Mouse (Mus musculus) lung, postnatal 36 days (tissue): ENCODE data around the gene Suco.

Experiments
- DNase-seq: peaks from one replicate; pipeline ENCODE4 v3.0.0; 2022; ENCODE audit warnings: mixed read lengths

Gene Suco

DNA sequence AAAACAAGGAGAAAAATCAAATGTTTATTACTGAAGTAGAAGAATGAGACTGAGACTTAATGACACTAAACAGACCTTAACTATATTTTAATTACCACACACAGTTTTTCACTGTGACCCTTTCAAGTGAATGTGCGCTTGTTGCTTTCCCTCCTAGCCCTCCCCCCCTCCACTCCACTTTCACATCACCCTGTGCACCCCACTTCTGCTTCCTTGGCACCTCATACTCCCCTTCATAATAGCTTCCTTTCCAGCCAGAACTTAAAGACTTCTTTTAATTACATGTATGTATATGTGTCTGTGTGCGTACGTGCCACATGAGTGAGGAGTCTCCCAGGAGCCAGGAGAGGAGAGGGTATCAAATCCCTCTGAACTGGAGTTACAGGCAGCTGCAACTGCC, 12.3 kb upstream of the Suco start:
- no peak for DNase-seq

- DNase-seq: no peak
Observed at GRCm38 (mm10) chr1:161887679-161888260, 11.3 kb upstream of the Suco start.

- no peak for DNase-seq
Observed at GRCm38 (mm10) chr1:161885762-161886161, 9.3 kb upstream of the Suco start.

- DNase-seq: no peak
Observed at GRCm38 (mm10) chr1:161877580-161878142, 1.2 kb upstream of the Suco start.

- DNase-seq: peak; percentile 53
Observed at GRCm38 (mm10) chr1:161875706-161876552, 553 bp downstream of the Suco start.

DNA sequence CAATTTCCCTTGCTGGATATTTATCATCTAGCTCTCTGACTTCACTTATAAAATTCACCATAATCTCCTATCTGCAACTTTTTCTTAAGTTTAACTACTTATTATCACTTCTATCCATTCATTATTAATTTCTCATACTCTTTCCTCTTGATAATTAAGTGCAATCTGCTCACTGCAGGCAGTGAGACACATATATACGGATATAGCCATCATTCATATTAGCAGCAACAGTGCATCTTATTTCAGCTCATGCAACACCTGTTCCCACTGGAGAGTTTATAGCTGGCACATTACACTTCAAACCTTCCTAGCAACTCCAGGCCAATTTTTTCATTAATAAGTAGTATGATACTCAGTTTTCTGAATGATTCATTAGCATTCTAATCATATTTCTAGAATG, 7.1 kb downstream of the Suco start:
- DNase-seq: no peak

GRCm38 (mm10) chr1:161868413-161868812, 8.1 kb downstream of the Suco start:
- no peak for DNase-seq

DNA sequence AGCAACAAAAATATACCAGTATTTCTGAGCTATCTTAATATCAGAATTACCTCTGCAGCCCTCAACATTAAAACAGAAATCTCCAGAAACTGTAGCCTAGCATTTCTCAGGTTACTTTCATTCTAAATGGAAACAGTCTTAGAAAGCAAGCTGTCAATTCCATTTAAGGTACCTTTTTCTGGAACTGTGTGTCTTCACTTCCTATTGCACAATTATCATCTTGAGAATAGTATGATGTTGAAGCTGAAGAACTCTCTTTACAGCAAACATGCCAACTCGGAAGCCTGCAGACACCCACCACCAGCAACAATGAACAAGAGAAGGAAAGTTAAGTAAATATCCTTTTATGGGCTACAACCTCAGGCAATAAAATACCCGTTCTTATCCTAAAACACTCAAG, 12.7 kb downstream of the Suco start:
- no peak for DNase-seq

- no peak for DNase-seq
Observed at GRCm38 (mm10) chr1:161859248-161859647, 17.2 kb downstream of the Suco start.

GRCm38 (mm10) chr1:161826677-161827076, 49.8 kb downstream of the Suco start:
- DNase-seq: no peak

DNA sequence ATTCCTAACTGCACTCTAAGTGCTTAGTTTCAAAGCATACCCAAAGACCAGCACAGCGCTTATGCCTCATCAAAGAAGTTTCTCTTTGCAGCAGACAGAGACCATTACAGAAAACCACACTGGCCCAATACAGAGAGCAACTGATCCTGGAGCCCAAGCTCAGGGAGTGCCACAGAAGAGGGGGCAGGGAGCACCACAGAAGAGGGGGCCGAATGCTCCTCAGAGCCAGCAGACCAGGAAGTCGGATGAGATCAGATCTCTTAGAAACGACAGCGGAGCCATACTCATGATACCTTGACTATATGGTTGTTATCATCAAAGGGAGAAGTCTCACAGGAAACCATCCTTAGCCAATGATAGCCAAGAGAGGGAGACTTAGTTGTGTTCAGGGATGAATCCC, 67.1 kb downstream of the Suco start:
- DNase-seq: no peak

GRCm38 (mm10) chr1:161808980-161809379, 67.5 kb downstream of the Suco start:
- DNase-seq: no peak

- DNase-seq: no peak
Observed at GRCm38 (mm10) chr1:161804541-161804971, 71.9 kb downstream of the Suco start.

- no peak for DNase-seq
Observed at GRCm38 (mm10) chr1:161801321-161801720, 75.2 kb downstream of the Suco start.

GRCm38 (mm10) chr1:161800256-161800655, 76.2 kb downstream of the Suco start:
- no peak for DNase-seq

DNA sequence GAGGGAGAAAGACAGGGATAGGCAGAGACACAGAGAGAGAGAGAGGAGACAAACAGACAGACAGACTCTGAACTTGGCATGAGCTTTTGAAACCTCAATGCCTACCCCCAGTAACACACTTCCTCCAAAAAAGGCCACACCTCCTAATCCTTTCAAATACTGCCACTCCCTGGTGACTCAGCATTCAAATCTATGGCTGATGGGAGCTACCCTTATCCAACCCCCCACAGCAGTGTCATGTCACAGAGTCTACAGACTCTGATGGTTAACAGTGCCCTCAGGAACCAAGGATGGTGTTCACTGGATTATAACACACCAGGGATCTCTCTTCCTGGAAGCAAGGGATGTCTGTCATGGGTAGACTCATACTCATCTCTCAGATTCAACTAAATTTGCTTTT, 76.7 kb downstream of the Suco start:
- DNase-seq: no peak

DNA sequence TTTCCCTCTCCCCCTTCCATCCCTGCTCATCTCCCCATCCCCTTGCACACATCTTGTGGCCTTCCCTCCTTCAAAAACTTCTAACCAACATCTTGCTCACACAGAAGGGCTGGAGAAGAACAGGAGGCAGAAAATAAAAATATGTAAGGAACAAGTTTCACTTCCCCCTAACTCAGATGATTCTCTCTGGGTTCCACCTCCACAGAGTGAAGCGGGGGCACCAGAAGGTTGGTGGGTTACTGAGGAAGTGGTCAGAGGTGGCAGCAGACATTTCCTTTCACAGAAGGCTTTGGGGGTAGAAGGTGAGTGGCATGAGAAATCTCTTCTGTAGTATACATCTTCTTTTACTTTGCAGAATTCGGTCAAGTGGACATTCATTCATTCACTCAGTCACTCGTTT, 77.6 kb downstream of the Suco start:
- DNase-seq: peak; percentile 25

GRCm38 (mm10) chr1:161794447-161795211, 81.9 kb downstream of the Suco start:
- DNase-seq: no peak

DNA sequence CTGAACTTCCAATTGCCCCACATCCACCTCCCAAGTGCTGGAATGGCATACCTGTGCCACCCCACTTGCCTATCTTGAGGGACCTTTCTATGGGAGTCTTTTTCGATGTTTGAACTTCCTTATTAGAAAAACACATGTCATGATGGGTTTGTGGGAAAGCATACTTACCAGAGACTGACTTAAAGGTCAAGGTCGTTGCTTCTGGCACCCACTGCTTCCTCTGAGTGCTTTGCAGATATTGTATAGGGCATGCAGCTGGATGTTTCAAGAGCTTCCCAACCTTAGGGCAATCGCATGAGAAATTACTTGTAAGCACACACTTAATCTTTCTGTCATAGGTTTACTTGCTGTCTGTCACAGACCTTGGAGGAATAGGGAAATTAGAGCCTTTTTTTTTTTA, 83.2 kb downstream of the Suco start:
- DNase-seq: no peak

GRCm38 (mm10) chr1:161792687-161792969, 83.9 kb downstream of the Suco start:
- no peak for DNase-seq

GRCm38 (mm10) chr1:161791854-161792686, 84.4 kb downstream of the Suco start:
- DNase-seq: no peak

- DNase-seq: no peak
Observed at GRCm38 (mm10) chr1:161788339-161788738, 88.1 kb downstream of the Suco start, which contains the start of gene Fasl. Gene Fasl (minus strand): TSS chr1:161788495.

DNA sequence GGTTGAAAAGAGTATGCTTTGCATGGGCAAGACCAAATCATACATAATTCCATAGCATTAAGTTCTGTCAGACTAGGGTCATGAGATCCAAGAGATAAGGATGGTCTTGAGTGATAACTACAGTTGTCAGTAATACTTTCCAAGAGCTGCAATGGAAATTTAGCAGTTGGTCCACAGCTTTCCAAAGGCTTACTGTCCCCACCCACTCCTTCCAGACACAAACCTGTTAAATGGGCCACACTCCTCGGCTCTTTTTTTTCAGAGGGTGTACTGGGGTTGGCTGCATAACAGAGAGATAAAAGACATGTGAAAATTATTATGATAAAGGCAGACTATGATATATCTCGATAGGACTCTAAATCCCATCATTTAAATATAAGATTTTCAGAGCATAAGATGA, 93.8 kb downstream of the Suco start:
- no peak for DNase-seq
